Mouse (Mus musculus) gastrocnemius, adult 18-20 months (tissue): ENCODE measurements around the gene Sac3d1. TPM values are rescaled to one million over a fixed set of nuclear protein-coding genes. Genes with fewer than 3 reads are reported as not detected.
"Not testable (repeated sequence)": the region's sequence is repeated elsewhere in the genome, so short reads cannot be mapped to it uniquely, and the experiment has no call there.

ENCODE experiments used
- DNase-seq: peaks from one replicate; pipeline ENCODE4 v3.0.0; 2021; ENCODE audit warnings: low spot score
- long read RNA-seq, 2 experiments: library from polyadenylated mRNA; stranded (forward); transcript quantifications; one replicate each; pipeline ENCODE4 v2.0.0; 2021
- total RNA-seq, 2 experiments: library from RNA; stranded (reverse); gene quantifications; 2 replicates each; pipeline ENCODE4 v1.2.3; 2021

Gene Sac3d1
- total RNA-seq: 1 to 10 TPM; 8.6 to 9.7 TPM
- long read RNA-seq, experiment 1, transcript Sac3d1-201 (2 exons, 1,442 nt): major isoform, 25 of 25 reads
- long read RNA-seq, experiment 1, partial matches to known transcripts: 0 of 25 reads
- long read RNA-seq, experiment 1, other reads (novel, unspliced or antisense): 0 of 25 reads
- long read RNA-seq, experiment 2, transcript Sac3d1-201 (2 exons, 1,442 nt): major isoform, 20 of 20 reads
- long read RNA-seq, experiment 2, partial matches to known transcripts: 0 of 20 reads
- long read RNA-seq, experiment 2, other reads (novel, unspliced or antisense): 0 of 20 reads

DNA sequence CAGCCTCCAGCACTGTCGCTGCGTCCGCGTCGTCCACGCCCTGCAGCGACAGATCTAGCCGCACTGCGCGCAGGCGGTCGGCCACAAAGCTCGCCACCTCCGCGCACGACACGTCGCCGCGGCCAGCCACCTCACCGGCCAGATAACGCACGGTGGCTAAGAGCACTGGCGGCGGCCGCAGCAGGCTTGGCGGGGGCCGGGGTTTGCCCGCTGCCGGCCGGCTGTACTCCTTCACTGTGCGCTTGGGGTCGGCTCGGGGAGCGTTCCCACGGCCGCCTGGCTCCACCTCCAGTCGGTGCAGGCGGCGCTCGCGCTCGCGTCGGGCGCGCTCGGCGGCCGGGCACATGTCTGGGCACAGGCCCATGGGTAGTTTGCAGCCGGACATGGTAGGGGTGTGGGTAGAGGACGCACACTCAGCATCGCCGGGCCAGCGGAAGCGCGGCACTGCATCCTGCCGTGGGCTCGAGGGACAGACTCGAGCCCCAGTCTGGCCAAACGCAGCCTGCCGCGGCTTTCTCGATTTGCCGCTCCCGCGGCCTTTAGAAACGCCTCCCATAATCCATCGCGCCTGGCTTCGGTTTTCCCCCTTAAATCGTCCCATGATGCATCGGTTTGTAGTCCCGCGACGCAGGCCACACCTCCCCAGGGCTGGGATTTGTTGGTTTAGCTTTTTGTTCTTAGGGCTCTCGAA is at the start of gene Sac3d1:
Gene Sac3d1 (minus strand): TSS at position 665 of the 691 bp plus-strand sequence.
- DNase-seq: peak; percentile 88

DNA sequence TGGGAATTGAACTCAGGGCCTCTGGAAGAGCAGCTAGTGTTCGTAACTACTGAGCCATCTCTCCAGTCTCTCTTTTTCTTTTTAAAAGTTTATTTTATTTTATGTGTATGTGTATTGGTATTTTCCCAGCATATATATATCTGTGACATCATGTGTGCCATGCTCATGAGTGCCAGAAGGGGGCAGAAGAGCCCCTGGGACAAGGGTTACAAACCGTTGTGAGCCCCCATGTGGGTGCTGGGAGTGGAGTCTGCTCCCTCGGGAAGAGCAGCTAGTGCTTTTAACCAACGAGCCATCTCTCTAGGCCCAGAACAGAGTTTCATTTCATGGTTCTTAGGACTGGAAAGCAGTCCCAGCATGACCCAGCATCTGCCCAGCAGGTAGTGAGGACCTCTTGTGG is 48.3 kb upstream of the Sac3d1 start:
- DNase-seq: no peak

DNA sequence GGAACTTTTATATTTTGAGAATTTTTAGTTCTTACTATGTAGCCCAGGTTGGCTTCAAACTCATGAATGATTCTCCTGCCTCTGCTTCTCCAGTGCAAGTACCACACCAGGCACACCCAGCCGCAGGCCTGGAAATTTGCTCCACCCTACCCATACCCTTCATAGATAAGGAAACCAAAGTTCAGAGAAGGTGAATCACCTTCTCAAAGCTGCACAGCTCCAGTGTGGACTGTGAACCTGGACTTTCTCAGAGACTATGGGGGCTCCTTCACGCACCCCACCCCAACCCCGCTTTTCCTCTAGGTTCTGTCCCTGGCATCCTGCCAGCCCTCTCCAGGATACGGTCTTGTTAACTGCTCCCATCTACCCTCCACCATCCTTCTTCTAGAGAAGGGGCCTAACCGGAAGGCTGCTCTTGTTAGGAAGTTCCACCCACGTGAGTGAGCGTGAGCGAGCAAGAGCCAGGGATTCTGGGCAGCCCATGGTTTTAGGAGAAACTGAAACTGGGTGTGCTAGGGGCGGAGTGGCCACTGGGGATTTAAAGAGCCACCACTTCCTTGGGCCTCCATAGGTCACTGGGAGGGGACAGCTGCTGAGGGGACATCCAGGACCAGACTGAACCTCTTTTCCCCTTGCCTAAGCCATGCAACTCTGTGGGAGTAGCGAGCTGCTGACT is 45.6 kb upstream of the Sac3d1 start:
- DNase-seq: peak; percentile 27

DNA sequence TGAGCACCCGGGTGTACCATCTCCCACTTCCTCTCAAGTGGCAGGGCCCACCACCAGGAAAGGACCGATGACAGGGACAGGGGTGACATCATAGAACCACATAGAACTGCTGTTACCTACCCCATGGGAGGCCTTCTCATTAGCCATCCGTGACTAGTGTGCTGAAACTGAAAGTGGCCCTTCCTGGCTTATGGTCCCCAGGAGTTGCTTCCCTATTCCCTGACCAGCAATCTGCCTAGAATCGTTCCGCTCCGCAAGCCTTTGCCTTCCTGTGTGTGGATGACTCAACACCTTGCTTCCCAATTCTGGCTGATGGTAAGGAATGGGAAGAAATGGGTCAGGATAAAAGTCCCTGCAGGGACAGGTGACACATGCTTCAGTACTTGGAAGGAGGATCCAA is 38.8 kb upstream of the Sac3d1 start:
- no peak for DNase-seq

DNA sequence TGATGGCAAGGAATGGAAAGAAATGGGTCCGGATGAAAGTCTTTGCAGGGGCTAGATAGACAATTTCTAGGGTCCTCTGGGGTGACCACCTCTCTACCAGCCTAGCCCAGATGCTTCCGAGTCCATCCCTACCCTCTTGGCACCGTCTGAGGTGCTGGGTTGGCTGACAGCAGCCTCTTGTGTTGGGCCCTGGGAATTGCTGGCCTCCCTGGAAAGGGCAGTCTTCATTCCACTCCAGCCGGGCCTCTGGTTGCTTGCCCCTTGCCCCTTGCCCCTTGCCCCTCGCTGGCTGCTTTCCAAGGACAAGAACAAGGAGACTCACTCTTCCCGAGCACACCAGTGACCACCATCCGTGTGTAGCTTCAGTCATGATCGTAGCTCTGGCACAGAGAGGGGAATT is 37.9 kb upstream of the Sac3d1 start:
- no peak for DNase-seq

DNA sequence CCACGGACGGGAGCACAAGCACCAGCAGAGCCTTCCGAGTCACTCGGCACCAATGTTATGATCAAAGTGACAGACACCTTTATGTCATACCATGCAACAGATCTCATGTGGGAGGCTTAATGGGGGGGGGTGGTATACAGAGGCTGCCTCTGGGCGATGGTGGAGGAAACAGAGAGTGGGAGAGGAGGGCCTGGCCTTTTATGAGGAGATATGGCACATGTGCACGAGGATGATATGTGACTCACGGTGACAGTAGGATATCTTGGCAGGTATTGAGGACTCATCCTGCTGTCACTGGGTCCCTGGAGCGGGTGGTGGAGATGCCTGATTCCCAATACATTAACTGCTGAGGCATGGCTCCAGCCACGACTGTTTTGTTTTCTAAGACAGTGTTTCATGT is 36.7 kb upstream of the Sac3d1 start:
- no peak for DNase-seq

DNA sequence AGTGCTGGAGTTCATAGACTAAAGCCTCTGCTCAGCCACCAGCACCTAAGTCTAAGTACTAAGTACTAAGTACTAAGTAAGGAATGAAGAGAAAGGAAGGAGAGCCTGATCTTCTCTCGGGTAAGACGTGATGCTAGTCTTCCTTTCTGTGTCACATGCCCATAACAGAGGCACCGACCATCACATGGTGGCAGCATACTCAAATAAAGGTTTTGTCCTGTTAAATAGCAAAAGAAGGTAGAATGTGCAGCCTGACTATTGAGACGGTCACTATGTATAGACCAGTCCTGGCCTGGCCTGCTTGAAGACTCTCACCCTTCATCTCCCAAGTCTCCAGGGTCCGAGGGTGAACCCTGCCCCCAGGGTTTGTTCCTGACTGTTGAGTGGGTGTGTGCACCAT is 26.4 kb upstream of the Sac3d1 start:
- no peak for DNase-seq

DNA sequence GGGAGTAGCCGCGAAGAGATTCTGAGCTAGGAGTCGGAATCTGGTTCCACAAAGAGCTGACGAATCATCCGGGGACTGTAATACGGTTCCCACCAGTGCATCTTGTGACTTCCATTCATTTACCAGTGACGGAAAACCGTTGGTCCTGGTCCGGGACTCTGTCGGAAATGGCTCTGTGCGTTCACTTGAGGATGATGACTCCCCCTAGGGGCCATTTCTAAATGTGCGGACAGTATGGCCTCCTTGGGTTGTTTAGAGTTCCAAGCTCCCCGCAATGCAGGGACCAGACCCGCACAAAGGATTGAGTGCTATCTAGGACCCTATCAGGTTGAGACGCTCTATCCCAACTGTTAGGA is 22.9 kb upstream of the Sac3d1 start, which contains the start of gene Arl2:
Gene Arl2 (minus strand): TSS at position 155 of the 356 bp plus-strand sequence.
- peak; percentile 82 for DNase-seq

DNA sequence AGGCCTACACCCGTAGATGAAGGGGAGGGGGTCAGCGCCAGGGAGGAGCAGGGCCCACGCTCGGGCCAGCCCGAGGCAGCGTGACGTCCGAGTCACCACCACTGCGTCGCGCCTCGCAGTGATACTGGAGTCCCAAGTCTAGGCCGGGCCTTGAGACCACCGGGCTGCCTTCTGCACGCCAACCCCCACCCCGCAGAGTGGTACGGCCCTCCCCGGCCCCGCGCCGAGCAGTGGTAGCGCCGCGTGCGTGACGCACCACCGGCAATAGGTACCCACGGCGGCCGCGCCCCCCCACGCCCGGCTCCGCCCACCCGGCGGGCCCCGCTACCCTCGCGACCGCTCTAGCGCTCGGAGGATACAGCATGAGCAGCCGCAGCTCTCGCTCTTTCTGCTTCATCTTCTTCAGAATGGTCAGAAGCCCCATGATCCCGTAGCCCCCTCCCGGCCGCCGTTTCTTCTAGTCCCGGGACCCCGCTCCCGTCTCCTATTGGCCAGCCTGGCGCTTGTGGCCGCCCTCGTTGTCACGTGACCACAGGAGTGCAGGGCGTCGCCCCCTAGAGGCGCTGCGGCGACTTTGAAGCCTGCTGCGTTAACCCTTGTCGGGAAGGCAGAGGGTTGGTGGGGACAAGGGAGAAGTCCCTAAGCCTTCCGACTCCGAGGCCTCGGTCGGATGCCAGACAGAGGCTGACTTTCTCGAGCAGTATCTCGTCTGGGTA is 22.4 kb upstream of the Sac3d1 start, which contains the start of gene Batf2:
Gene Batf2 (plus strand): TSS at position 306 of the 716 bp plus-strand sequence.
- peak; percentile 91 for DNase-seq

DNA sequence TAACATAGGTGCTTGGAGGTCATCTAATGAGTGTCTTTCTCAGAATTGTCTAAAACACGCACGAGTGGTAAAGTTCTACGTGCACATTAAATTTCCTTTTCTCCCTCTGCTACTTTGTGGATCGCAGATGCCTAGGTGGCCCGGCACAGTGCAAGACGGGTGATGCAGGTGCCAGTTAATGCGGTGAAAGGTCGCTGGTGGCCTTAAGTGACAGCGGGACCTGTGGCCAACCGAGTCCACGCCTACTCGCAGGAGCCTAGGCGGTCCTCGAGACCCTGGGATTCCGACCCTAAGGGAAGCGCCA is 21.9 kb upstream of the Sac3d1 start:
- no peak for DNase-seq

DNA sequence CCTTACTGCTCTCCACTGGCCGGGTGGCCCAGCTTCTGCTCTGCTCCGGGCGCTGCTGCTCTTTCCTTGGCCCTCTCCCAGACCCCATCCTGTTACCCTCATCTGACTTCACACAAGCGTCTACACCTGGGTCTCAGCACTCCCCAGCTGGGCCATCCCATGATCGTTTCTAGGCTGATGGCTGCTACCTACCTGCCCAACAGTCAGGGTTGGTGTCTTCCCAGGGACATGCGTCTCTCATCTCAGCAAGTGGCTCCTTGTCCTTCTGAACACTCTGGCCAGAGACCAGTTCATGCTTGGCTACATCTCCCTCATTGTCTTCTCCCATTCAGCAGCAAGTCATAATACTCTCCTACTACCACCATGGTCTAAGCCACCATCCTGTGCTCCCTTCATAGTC is 21.3 kb upstream of the Sac3d1 start:
- no peak for DNase-seq

DNA sequence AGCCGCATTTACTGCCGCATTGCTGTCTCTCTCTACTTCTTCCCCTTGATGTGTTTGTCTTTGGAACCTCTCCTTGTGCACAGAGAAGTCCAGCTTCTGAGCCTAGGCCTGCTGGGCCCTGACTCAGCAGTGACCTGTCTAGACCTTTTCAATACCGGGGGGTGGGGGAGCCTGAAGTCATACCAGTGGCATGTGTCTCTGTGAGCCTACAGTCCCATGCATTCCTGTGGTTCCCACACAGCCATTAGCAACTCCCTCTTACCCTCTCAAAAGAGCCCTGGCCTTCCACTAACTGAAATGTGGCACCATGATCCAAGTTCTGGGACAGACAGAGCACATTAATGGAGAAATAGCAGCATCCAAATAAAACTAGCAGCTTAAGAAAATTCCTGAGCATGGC is 17.9 kb upstream of the Sac3d1 start:
- DNase-seq: no peak

DNA sequence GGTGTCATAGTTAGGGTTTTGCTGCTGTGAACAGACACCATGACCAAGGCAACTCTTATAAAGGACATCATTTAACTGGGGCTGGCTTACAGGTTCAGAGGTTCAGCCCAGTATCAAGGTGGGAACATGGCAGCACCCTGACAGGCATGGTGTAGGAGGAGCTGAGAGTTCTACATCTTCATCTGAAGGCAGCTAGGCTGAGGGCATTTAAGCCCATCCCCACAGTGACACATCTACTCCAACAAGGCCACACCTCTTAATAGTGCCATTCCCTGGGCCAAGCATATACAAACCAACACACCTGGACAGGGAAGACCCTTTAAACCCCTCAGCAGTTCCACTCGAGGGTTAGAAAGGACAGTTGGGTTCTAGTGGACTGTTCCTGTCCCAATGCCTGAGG is 14.7 kb upstream of the Sac3d1 start:
- DNase-seq: not testable (repeated sequence)

DNA sequence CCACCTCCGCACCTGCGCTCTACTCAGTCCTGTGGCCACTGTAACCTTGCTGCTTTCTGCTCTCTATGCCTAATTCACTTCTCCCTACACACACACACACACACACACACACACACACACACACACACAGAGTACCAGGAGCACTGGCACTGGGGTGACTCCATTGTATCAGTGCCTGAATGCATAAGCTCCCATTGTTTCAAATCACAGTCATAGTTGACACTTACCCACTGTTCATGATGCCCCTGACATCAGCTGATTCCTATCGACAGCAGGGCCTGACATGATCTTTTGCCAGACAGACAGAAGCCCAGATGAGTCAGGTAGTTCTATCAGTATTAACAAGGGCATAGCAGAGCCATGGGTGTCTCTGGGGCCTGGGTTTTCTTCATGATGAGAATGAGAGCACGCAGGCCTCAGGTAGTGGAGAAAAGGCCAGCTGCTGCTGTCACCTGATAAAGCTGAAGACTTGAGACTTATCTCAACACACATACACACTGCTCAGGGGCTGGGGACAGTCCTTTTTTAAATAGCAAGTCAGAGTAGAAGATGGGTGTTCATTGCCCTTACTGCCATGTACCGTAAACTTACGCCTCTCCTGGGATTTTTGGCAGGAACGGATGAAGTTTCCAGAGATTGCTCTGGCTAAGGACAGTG is 13.8 kb upstream of the Sac3d1 start:
- DNase-seq: no peak

DNA sequence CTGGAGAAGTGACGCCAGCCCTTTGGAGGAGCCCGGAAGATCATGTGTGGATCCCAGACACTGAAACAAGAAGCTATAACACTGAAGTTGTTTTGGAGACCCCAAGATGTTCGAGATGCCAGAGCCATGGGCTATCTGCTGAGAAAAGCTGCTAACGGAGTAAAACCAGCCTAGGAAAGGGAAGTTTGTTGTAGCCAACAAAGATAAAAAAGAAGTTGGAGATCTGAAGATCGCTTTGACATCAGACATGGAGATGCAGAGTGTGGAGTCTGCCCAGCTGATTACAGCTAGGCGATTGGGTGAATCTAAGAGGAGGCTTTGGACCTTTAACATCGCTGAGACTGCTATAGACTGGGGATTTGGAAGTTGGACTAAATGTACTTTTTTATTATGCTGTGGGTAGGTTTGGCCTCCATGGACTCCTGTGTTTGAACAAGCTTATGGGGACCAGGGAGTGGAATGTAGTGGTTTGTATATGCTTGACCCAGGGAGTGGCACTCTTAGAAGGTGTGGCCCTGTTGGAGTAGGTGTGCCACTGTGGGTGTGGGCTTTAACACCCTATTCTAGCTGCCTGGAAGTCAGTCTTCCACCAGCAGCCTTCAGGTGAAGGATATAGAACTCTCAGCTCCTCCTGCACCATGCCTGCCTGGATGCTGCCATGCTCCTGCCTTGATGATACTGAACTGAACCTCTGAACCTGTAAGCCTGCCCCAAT is 12.1 kb upstream of the Sac3d1 start:
- DNase-seq: not testable (repeated sequence)

DNA sequence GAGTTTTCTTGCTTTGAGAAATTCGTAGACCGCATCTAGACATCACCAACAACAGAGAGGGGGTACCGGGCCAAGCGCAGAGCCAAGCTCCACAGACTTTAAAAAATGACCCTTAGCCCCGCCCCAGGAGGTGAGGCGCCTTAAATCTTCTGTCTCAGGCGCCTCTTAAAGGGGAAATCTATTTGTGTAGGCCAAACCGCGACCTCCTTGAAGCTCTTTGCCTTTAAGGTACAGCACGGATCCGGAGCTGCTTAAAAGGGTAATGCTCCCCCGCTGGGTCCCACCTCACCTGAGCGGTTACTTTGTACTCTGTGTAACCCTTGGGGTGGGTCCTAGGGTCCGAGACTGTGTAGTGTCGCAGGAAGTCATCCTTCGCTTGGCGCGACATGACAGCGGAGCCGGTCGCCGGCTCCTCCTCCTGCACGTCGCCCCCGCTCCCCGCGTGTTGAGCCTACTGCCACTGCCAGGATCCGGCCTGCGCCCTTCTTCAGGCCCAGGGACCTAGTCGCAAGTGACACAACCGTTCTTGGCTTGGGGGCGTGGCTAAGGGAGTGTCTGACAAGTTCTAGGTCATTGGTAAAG is 9.4 kb upstream of the Sac3d1 start, which contains the start of gene Snx15:
Gene Snx15 (minus strand): TSS at position 545 of the 582 bp plus-strand sequence.
- peak; percentile 95 for DNase-seq

DNA sequence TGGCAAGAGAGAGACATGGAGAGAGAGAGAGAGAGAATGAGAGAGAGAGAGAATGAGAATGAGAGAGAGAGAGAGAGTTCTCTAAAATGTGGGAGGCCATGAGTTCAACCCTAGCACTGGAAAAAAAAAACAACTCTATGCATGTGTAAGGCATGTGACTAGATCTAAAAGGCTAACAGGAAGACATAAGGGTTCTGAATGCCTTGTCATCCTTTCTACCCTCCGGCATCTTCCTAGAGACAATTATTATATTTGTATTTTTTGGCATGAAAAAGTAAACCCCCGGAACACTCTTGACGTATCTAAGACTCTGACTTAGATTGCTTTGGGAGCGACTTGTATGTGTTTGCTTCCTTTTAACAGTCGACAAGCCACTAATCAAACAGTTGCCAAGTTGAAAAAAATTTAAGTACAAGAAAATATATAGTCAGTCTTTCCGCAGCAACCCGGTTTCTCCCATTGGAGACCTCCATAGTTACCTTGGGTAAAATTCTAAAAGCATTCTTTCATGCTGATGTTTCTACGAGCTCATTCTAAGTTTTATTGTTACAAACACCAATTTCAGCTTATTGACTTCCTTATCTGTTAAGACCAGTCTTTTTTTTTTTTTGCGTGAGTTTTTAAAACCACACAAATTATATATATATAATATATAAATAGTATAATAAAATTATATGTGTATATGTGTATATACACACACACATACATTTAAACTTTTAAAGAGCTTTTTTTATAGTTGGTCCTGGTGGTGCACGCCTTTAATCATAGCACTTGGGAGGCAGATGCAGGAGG is 8.5 kb upstream of the Sac3d1 start:
- DNase-seq: no peak

DNA sequence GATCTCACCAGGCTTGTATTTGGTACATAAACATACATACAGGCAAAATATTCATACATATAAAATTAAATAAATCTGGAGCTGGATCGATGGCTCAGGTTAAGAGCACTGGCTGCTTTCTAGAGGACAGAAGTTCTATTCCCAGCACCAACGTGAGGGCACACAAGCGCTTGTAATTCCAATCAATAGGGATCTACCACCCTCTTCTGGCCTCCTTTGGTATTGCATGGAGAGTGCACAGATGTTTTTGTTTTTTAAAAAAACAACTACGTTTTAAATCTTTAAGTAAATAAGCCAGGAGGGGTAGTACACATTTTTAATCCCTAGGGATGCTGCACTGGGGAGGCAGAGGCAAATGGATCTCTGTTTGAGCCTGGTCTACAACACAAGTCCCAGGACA is 7.8 kb upstream of the Sac3d1 start:
- DNase-seq: peak; percentile 60

DNA sequence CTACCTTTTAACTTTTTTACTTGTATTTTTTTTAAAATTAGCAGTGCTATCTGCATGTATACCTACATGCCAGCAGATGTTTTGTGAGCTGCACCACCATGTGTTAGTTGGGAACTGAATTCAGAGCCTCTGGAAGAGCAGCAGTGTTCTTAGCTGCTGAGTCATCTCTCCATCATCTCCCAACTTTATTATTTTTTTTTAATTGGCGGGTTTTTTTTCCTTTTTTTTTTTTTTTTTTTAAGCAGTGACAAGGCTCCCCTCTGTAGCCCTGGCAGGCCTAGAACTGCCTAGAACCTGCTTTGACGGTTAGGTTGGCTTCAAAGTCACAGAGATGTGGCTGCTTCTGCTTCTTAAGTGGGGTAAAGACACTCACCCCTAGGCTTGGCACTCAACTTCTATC is 6.4 kb upstream of the Sac3d1 start:
- no peak for DNase-seq

DNA sequence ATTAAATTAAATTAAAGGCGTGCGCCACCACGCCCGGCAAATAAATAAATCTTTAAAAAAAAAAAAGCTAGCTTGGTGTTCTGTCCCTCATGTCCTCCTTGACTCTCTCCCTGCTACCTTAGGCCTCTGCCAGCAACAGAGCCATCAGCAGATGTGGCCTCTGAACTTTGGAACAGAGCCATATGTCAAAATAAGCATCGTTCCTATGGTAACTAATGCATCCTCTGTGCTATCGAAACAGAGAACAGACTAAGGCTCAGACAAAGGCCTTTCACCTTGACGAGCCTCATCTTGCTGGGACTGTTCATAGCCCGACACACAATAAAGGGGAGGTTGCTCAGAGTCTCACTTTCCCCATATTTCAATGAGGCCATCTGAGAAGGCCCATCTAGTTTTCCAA is 4.9 kb upstream of the Sac3d1 start:
- no peak for DNase-seq
